Mouse (Mus musculus) A20 (cell line): ENCODE data around the gene Gm3415.
"Not testable (repeated sequence)": the region's sequence is repeated elsewhere in the genome, so short reads cannot be mapped to it uniquely, and the experiment has no call there.

Experiments
- DNase-seq: peaks from one replicate; pipeline ENCODE4 v3.0.0-alpha.2; 2011; ENCODE audit warnings: low read depth, low spot score

Gene Gm3415

GRCm38 (mm10) chr5:146555836-146556235 lies at the start of gene Gm3415:
TSS of gene Gm3415 (plus strand) at chr5:146556136.
- DNase-seq: not testable (repeated sequence)

- DNase-seq: not testable (repeated sequence)
These were observed 42.1 kb upstream of the Gm3415 start, which contains the start of gene Gm3402 for GRCm38 (mm10) chr5:146513823-146514222. TSS of gene Gm3402 (plus strand) at chr5:146514123.

GRCm38 (mm10) chr5:146525501-146525900 lies 30.4 kb upstream of the Gm3415 start, which contains the start of gene Gm3404:
TSS of gene Gm3404 (plus strand) at chr5:146525801.
- not testable (repeated sequence) for DNase-seq

- not testable (repeated sequence) for DNase-seq
These were observed 18.6 kb upstream of the Gm3415 start, which contains the start of gene Gm3409 for GRCm38 (mm10) chr5:146537347-146537746. TSS of gene Gm3409 (plus strand) at chr5:146537647.

GRCm38 (mm10) chr5:146564259-146564658 lies 8.3 kb downstream of the Gm3415 start:
- DNase-seq: no peak

- DNase-seq: peak; percentile 53
These were observed 11.1 kb downstream of the Gm3415 start for GRCm38 (mm10) chr5:146567054-146567453.

- not testable (repeated sequence) for DNase-seq
These were observed 14.2 kb downstream of the Gm3415 start for GRCm38 (mm10) chr5:146570179-146570578.

GRCm38 (mm10) chr5:146571830-146572734 lies 16.1 kb downstream of the Gm3415 start:
- not testable (repeated sequence) for DNase-seq

- DNase-seq: not testable (repeated sequence)
These were observed 16.8 kb downstream of the Gm3415 start for GRCm38 (mm10) chr5:146572735-146573042.

- peak; percentile 74 for DNase-seq
These were observed 20.7 kb downstream of the Gm3415 start for GRCm38 (mm10) chr5:146576668-146577067.

- DNase-seq: no peak
These were observed 28.2 kb downstream of the Gm3415 start for GRCm38 (mm10) chr5:146584156-146584477.

GRCm38 (mm10) chr5:146584478-146585306 lies 28.8 kb downstream of the Gm3415 start, which contains the start of gene Gpr12:
TSS of gene Gpr12 (minus strand) at chr5:146585239.
- DNase-seq: no peak

- DNase-seq: peak; percentile 6
These were observed 29.3 kb downstream of the Gm3415 start for GRCm38 (mm10) chr5:146585307-146585651.

GRCm38 (mm10) chr5:146586357-146587070 lies 30.6 kb downstream of the Gm3415 start:
- DNase-seq: no peak

GRCm38 (mm10) chr5:146590987-146591386 lies 35.1 kb downstream of the Gm3415 start:
- no peak for DNase-seq

- DNase-seq: no peak
These were observed 35.7 kb downstream of the Gm3415 start for GRCm38 (mm10) chr5:146591636-146592035.

GRCm38 (mm10) chr5:146592580-146592979 lies 36.6 kb downstream of the Gm3415 start:
- no peak for DNase-seq

- DNase-seq: peak; percentile 83
These were observed 40.9 kb downstream of the Gm3415 start for GRCm38 (mm10) chr5:146596612-146597502.

- DNase-seq: peak; percentile 51
These were observed 41.6 kb downstream of the Gm3415 start for GRCm38 (mm10) chr5:146597503-146597874.

- no peak for DNase-seq
These were observed 42.5 kb downstream of the Gm3415 start for GRCm38 (mm10) chr5:146598215-146599119.
